Mouse (Mus musculus) frontal cortex, adult 2 months (tissue): ENCODE measurements around the gene Arid5a. TPM values are rescaled to one million over a fixed set of nuclear protein-coding genes. Genes with fewer than 3 reads are reported as not detected.
A peak's percentile ranks its signal among the peaks of the same experiment; 100 is the strongest.

ENCODE experiments used
- DNase-seq, 2 experiments: peaks; one replicate each; pipeline ENCODE4 v3.0.0; 2022; ENCODE audit warnings: low spot score in 1 of 2; ENCODE audit errors: extremely low spot score in 1 of 2
- polyA plus RNA-seq: library from polyadenylated mRNA; depleted of rRNA; stranded (reverse); fragments of >200 nt; gene quantifications from 2 replicates; pipeline ENCODE4 v1.2.3, GENCODE M21; 2012; rRNA removed

Arid5a gene
- 9.0 and 11.2 TPM in 2 replicates for polyA plus RNA-seq

- DNase-seq, result peak; percentile 72 to 87
These were observed at the start of gene Arid5a for GRCm38 (mm10) chr1:36307495-36308280. TSS of gene Arid5a (plus strand) at chr1:36307733.

- DNase-seq, result no peak
These were observed 48.9 kb upstream of the Arid5a start for GRCm38 (mm10) chr1:36258631-36259030.

- DNase-seq, result no peak
These were observed 48.3 kb upstream of the Arid5a start for GRCm38 (mm10) chr1:36259281-36259680.

GRCm38 (mm10) chr1:36260418-36260817 lies 47.1 kb upstream of the Arid5a start:
- DNase-seq, result no peak

- no peak for DNase-seq
These were observed 45.6 kb upstream of the Arid5a start for GRCm38 (mm10) chr1:36261708-36262504.

- peak in 1 of 2 experiments; percentile 18 for DNase-seq
These were observed 43.6 kb upstream of the Arid5a start for GRCm38 (mm10) chr1:36263833-36264488.

- DNase-seq, result no peak
These were observed 41.2 kb upstream of the Arid5a start for GRCm38 (mm10) chr1:36266293-36266692.

- no peak for DNase-seq
These were observed 39.9 kb upstream of the Arid5a start for GRCm38 (mm10) chr1:36267595-36267994.

- no peak for DNase-seq
These were observed 38.3 kb upstream of the Arid5a start for GRCm38 (mm10) chr1:36269121-36269795.

GRCm38 (mm10) chr1:36270666-36271065 lies 36.9 kb upstream of the Arid5a start:
- no peak for DNase-seq

- DNase-seq, result no peak
These were observed 35.9 kb upstream of the Arid5a start for GRCm38 (mm10) chr1:36271516-36272230.

- no peak for DNase-seq
These were observed 35.0 kb upstream of the Arid5a start for GRCm38 (mm10) chr1:36272546-36272945.

GRCm38 (mm10) chr1:36273288-36273687 lies 34.2 kb upstream of the Arid5a start:
- no peak for DNase-seq

GRCm38 (mm10) chr1:36274455-36274854 lies 33.1 kb upstream of the Arid5a start, which contains the start of gene Neurl3:
TSS of gene Neurl3 (minus strand) at chr1:36274679.
- DNase-seq, result no peak

GRCm38 (mm10) chr1:36275635-36276389 lies 31.7 kb upstream of the Arid5a start:
- DNase-seq, result no peak

GRCm38 (mm10) chr1:36277267-36278060 lies 30.1 kb upstream of the Arid5a start:
- DNase-seq, result peak in 1 of 2 experiments; percentile 82

GRCm38 (mm10) chr1:36279202-36279601 lies 28.3 kb upstream of the Arid5a start:
- DNase-seq, result peak in 1 of 2 experiments; percentile 91

GRCm38 (mm10) chr1:36280938-36281337 lies 26.6 kb upstream of the Arid5a start:
- DNase-seq, result no peak
